Mouse (Mus musculus) layer of hippocampus, postnatal 10 days (tissue): ENCODE measurements around the gene Rnf114. TPM values are rescaled to one million over a fixed set of nuclear protein-coding genes. Genes with fewer than 3 reads are reported as not detected.

Experiments used
- DNase-seq, 2 experiments: peaks; one replicate each; pipeline ENCODE4 v3.0.0; 2021; ENCODE audit warnings: low spot score in 2 of 2
- total RNA-seq, 2 experiments: library from RNA; stranded (reverse); gene quantifications; 2 replicates each; pipeline ENCODE4 v1.2.3; 2021

Gene Rnf114
- total RNA-seq, 2 experiments from 2014 or later = 31.1 to 34.1 TPM

- no peak for DNase-seq
These were observed 71.3 kb downstream of the Rnf114 start for GRCm38 (mm10) chr2:167563703-167564102.

GRCm38 (mm10) chr2:167564551-167565311, 72.3 kb downstream of the Rnf114 start:
- DNase-seq = no peak

- DNase-seq = no peak
These were observed 72.8 kb downstream of the Rnf114 start for GRCm38 (mm10) chr2:167565312-167565656.

GRCm38 (mm10) chr2:167565682-167566081, 73.2 kb downstream of the Rnf114 start:
- no peak for DNase-seq

Other genes starting within 250 kb of the Rnf114 start
- gene B4galt5, start 143.5 kb upstream of the Rnf114 start, total RNA-seq = 10 to 100 TPM; 72.7 to 76.9 TPM
- gene Slc9a8, start 70.9 kb upstream of the Rnf114 start, total RNA-seq = 10 to 100 TPM; 33.6 to 35.0 TPM
- gene Spata2, start 242 bp downstream of the Rnf114 start, total RNA-seq = 10 to 100 TPM; 64.6 to 65.1 TPM
- gene Snai1, start 45.5 kb downstream of the Rnf114 start, total RNA-seq = 1 to 10 TPM; 1.5 to 1.7 TPM
- 100 to 1,000 TPM; 236 to 257 TPM for gene Ube2v1, start 139.4 kb downstream of the Rnf114 start, total RNA-seq
- 10 to 100 TPM; 36.8 to 45.2 TPM for gene Gm20431, start 168.9 kb downstream of the Rnf114 start, total RNA-seq
- 10 to 100 TPM; 12.2 to 13.6 TPM for gene Cebpb, start 196.3 kb downstream of the Rnf114 start, total RNA-seq
- 10 to 100 TPM; 55.6 to 55.9 TPM for gene Tmem189, start 197.2 kb downstream of the Rnf114 start, total RNA-seq